Comparison of ENCODE assay signal across 8 mouse cellular contexts in genomic region chr14:62555309-62555829, GRCm38 (mm10). TPM values are rescaled to one million over a fixed set of nuclear protein-coding genes. Genes with fewer than 3 reads are reported as not detected.
A peak's percentile ranks its signal among the peaks of the same experiment; 100 is the strongest.
DNase-seq lines count a peak whose midpoint lies in the region; ATAC-seq lines count a peak whose summit lies in the region.

Fam124a (plus strand) TSS chr14:62555737.

- 0 out of 2 replicates have a peak, but pooled peaks cover 3% of the 10 kb centered on the region for H3K4me1 ChIP-seq in intestine, embryonic 15.5 days (replicated peaks)

- H3K4me3 ChIP-seq in intestine, embryonic 15.5 days (replicated peaks): peak within 1 kb of the TSS; percentile 67

- DNase-seq in adrenal gland, postnatal 36 days: peak; percentile 76 to 80
- peak; percentile 69 for DNase-seq in embryo, embryonic 11.5 days (ENCODE audit: low read depth, low spot score)
- DNase-seq in gonadal fat pad, adult 2 months (ENCODE audit: low read depth): no peak
- DNase-seq in left cerebral cortex, postnatal 14 days (ENCODE audit: low spot score in 2 of 2): peak; percentile 80 to 81
- peak; percentile 84 for DNase-seq in right cerebral cortex, postnatal 25 days
- DNase-seq in adipocyte (ENCODE audit: low spot score): no peak

- H3K27ac ChIP-seq in intestine, embryonic 15.5 days: no peak within 1 kb of the TSS

- H3K9ac ChIP-seq in intestine, embryonic 15.5 days: peak within 1 kb of the TSS; percentile 68

- no peaks in the 10 kb centered on the region for H3K27me3 ChIP-seq in intestine, embryonic 15.5 days (replicated peaks)

- no peaks in the 10 kb centered on the region for H3K36me3 ChIP-seq in intestine, embryonic 15.5 days

- intact Hi-C loops in left cerebral cortex, postnatal 14 days (cut with DNase I): loop anchor here (5.0 to 10.0 kb wide), 2 partner anchors 52 to 279 kb away; partner anchors contain the start of gene Wdfy2

- H3K4me2 ChIP-seq in intestine, embryonic 15.5 days (replicated peaks): peak within 1 kb of the TSS; percentile 93

- H3K9me3 ChIP-seq in intestine, embryonic 15.5 days: no peaks in the 10 kb centered on the region

- peak; percentile 90 for ATAC-seq in intestine, embryonic 15.5 days
- peak; percentile 91 for ATAC-seq in megakaryocyte progenitor cell, adult 5-6 weeks (replicated peaks; ENCODE audit: poor library complexity)

- WGBS in intestine, embryonic 15.5 days: under 1% methylated on average over 51 of the region's 51 CpGs

RNA-seq across cellular contexts. Expression of gene Fam124a, which starts in this region (rescaled TPM):
- 1 to 10 TPM; 1.2 to 3.7 TPM for total RNA-seq in adrenal gland, postnatal 36 days (2021)
- polyA plus RNA-seq in gonadal fat pad, adult 2 months (2012; rRNA removed): 7.2 and 10.1 TPM in 2 replicates
- 4.5 and 4.6 TPM in 2 replicates for polyA plus RNA-seq in intestine, embryonic 15.5 days (2015; fragmentation: Nextera tagmentation; extraction: Ambion mirVana)
- total RNA-seq in left cerebral cortex, postnatal 14 days (2021): 10 to 100 TPM; 38.2 to 43.7 TPM
- not detected in 2 replicates for total RNA-seq in megakaryocyte progenitor cell, adult 5-6 weeks (2015)
- total RNA-seq in megakaryocyte progenitor cell, adult 5-6 weeks (2017): not detected in 2 replicates

Comparison
In these comparisons a context has a peak if more than half of its experiments do, and no peak if none do; other contexts are left out.
1. RNA of gene Fam124a (total RNA-seq): 38.2 to 43.7 TPM in left cerebral cortex, postnatal 14 days; 1.2 to 3.7 TPM in adrenal gland, postnatal 36 days and not detected in megakaryocyte progenitor cell, adult 5-6 weeks; every median in the first group is over 4 times any median in the second.
2. Peak in ATAC-seq in megakaryocyte progenitor cell, adult 5-6 weeks; RNA of the gene not detected or under 1 TPM.
3. DNase-seq: peak in adrenal gland, postnatal 36 days (2 of 2), embryo, embryonic 11.5 days (single experiment), left cerebral cortex, postnatal 14 days (2 of 2) and right cerebral cortex, postnatal 25 days (single experiment); none in gonadal fat pad, adult 2 months (single experiment) and adipocyte (single experiment).